Mouse (Mus musculus) ES-E14 (cell line): ENCODE measurements around the gene Pwwp2a.

Experiments used
- MAFK ChIP-seq: IDR thresholded peaks from 2 replicates; pipeline ENCODE4 v1.6.1; 2014; ENCODE audit warnings: mild to moderate bottlenecking, low read depth, low read length, inconsistent platforms; ENCODE audit not compliant: insufficient read depth
- ZC3H11A ChIP-seq: IDR thresholded peaks from 2 replicates; pipeline ENCODE4 v1.6.1; 2012; ENCODE audit warnings: low read depth, mild to moderate bottlenecking, inconsistent platforms, low read length, borderline replicate concordance
- ZNF384 ChIP-seq: IDR thresholded peaks from 2 replicates; pipeline ENCODE4 v1.6.1; 2012; ENCODE audit warnings: low read depth, low read length, inconsistent platforms

- TF ChIP-seq ZNF384 = no peak
- no peak for TF ChIP-seq MAFK
- TF ChIP-seq ZC3H11A = no peak
Measured at GRCm38 (mm10) chr11:43705751-43706150, 24.0 kb downstream of the Pwwp2a start.
